Mouse (Mus musculus) spleen, adult 18-20 months (tissue): ENCODE measurements at regions not wholly inside any gene's neighbourhood (a gene's known extent, or its start where the extent isn't known, plus 50 kb on each side); places are given as distances from the start of the nearest gene placed in this dataset.

Experiments used
- DNase-seq, 2 experiments: peaks; one replicate each; pipeline ENCODE4 v3.0.0; 2022; ENCODE audit warnings: mixed read lengths in 2 of 2

GRCm38 (mm10) chr3:136993473-136993872 lies 323.5 kb downstream of the Ppp3ca start:
- DNase-seq: no peak

GRCm38 (mm10) chr3:136994361-136995083 lies 324.6 kb downstream of the Ppp3ca start:
- DNase-seq: no peak

- DNase-seq: no peak
These were observed 325.8 kb downstream of the Ppp3ca start for GRCm38 (mm10) chr3:136995611-136996335.

- no peak for DNase-seq
These were observed 326.5 kb downstream of the Ppp3ca start for GRCm38 (mm10) chr3:136996381-136996895.

GRCm38 (mm10) chr3:137011551-137011950 lies 329.3 kb upstream of the Emcn start:
- DNase-seq: no peak

GRCm38 (mm10) chr3:137014686-137015085 lies 326.2 kb upstream of the Emcn start:
- DNase-seq: no peak

- DNase-seq: no peak
These were observed 325.7 kb upstream of the Emcn start for GRCm38 (mm10) chr3:137015199-137015598.

GRCm38 (mm10) chr3:137019971-137020634 lies 320.8 kb upstream of the Emcn start:
- no peak for DNase-seq

GRCm38 (mm10) chr3:137029546-137029945 lies 311.3 kb upstream of the Emcn start:
- DNase-seq: no peak

GRCm38 (mm10) chr3:137032802-137033201 lies 308.1 kb upstream of the Emcn start:
- no peak for DNase-seq

- DNase-seq: no peak
These were observed 301.2 kb upstream of the Emcn start for GRCm38 (mm10) chr3:137039638-137040037.

GRCm38 (mm10) chr3:137056544-137057224 lies 284.2 kb upstream of the Emcn start:
- no peak for DNase-seq

- no peak for DNase-seq
These were observed 283.5 kb upstream of the Emcn start for GRCm38 (mm10) chr3:137057225-137057910.

- DNase-seq: no peak
These were observed 283.0 kb upstream of the Emcn start for GRCm38 (mm10) chr3:137057911-137058260.

GRCm38 (mm10) chr3:137062067-137062466 lies 278.8 kb upstream of the Emcn start:
- DNase-seq: no peak

GRCm38 (mm10) chr3:137067336-137067735 lies 273.5 kb upstream of the Emcn start:
- DNase-seq: no peak

GRCm38 (mm10) chr3:137069334-137069733 lies 271.5 kb upstream of the Emcn start:
- no peak for DNase-seq

- DNase-seq: no peak
These were observed 262.9 kb upstream of the Emcn start for GRCm38 (mm10) chr3:137077718-137078599.

GRCm38 (mm10) chr3:137078600-137078975 lies 262.3 kb upstream of the Emcn start:
- DNase-seq: no peak

GRCm38 (mm10) chr3:137086896-137087295 lies 254.0 kb upstream of the Emcn start:
- DNase-seq: no peak

GRCm38 (mm10) chr3:137100627-137101404 lies 240.1 kb upstream of the Emcn start:
- no peak for DNase-seq
